Mouse (Mus musculus) spleen, adult 2 months (tissue): ENCODE results near the gene Fjx1. TPM values are rescaled to one million over a fixed set of nuclear protein-coding genes. Genes with fewer than 3 reads are reported as not detected.

Experiments used
- DNase-seq, 2 experiments: peaks; one replicate each; pipeline versions ENCODE4 v3.0.0 to v3.0.0-alpha.2; 2012 to 2021; ENCODE audit warnings: low spot score in 2 of 2, low read depth in 1 of 2
- H3K27ac ChIP-seq: fragments of 200-500 bp; 2 replicates; pipeline ENCODE4 v1.5.1; 2012; ENCODE audit warnings: low read length, inconsistent platforms; ENCODE audit not compliant: insufficient read depth
- H3K27me3 ChIP-seq: fragments of 200-500 bp; 2 replicates; pipeline ENCODE4 v1.6.1; 2012; ENCODE audit warnings: mild to moderate bottlenecking, moderate library complexity, low read length, inconsistent platforms; ENCODE audit not compliant: control insufficient read depth, insufficient read depth
- H3K36me3 ChIP-seq: fragments of 200-500 bp; 2 replicates; pipeline ENCODE4 v1.6.1; 2012; ENCODE audit warnings: mild to moderate bottlenecking, low read length, inconsistent platforms; ENCODE audit not compliant: control insufficient read depth, insufficient read depth
- H3K4me1 ChIP-seq: fragments of 200-500 bp; 2 replicates; pipeline ENCODE4 v1.6.1; 2011; ENCODE audit warnings: inconsistent platforms; ENCODE audit not compliant: control insufficient read depth, insufficient read depth, insufficient read length
- H3K4me3 ChIP-seq: fragments of 200-500 bp; 2 replicates; pipeline ENCODE4 v1.5.1; 2011; ENCODE audit warnings: mild to moderate bottlenecking, inconsistent platforms; ENCODE audit not compliant: insufficient read depth, insufficient read length; ENCODE audit errors: extremely low read depth
- CTCF ChIP-seq: fragments of 200-500 bp; IDR thresholded peaks from 2 replicates; pipeline ENCODE4 v1.5.1; 2011; ENCODE audit warnings: mild to moderate bottlenecking, inconsistent platforms; ENCODE audit not compliant: insufficient read depth, insufficient read length, insufficient replicate concordance; ENCODE audit errors: extremely low read depth
- POLR2A ChIP-seq: fragments of 200-500 bp; IDR thresholded peaks from 2 replicates; pipeline ENCODE4 v1.6.1; 2011; ENCODE audit warnings: low read depth, low read length, inconsistent platforms
- WGBS: fragments of 180-500 bp; shearing (Covaris S2); methylation state at CpG from one replicate; pipeline ENCODE4 v1.1.7; 2018; 5-methylcytosine and 5-hydroxymethylcytosine counted together
- polyA plus RNA-seq: library from polyadenylated mRNA; depleted of rRNA; stranded (reverse); fragments of >200 nt; gene quantifications from 2 replicates; pipeline ENCODE4 v1.2.3, GENCODE M21; 2012; rRNA removed

The Fjx1 gene
- polyA plus RNA-seq, 1 experiment = 0.98 TPM

- H3K36me3 ChIP-seq = no peaks in the 10 kb centered on the region
- no peak for DNase-seq
- H3K4me1 ChIP-seq = peaks cover 14% of the 10 kb centered on the region
- no peaks in the 10 kb centered on the region for H3K27me3 ChIP-seq
- no peak for TF ChIP-seq POLR2A
- TF ChIP-seq CTCF = no peak
- H3K4me3 ChIP-seq = no peak overlapping the region
- 93% methylated on average over 5 of the region's 5 CpGs for WGBS
- H3K27ac ChIP-seq = no peak overlapping the region
Measured at GRCm38 (mm10) chr2:102403982-102404381, 48.3 kb downstream of the Fjx1 start.

GRCm38 (mm10) chr2:102403306-102403705, 49.0 kb downstream of the Fjx1 start:
- 83% methylated on average over 4 of the region's 4 CpGs for WGBS
- H3K27ac ChIP-seq = no peak overlapping the region
- H3K27me3 ChIP-seq = no peaks in the 10 kb centered on the region
- no peak overlapping the region for H3K4me3 ChIP-seq
- DNase-seq = no peak
- no peaks in the 10 kb centered on the region for H3K36me3 ChIP-seq
- TF ChIP-seq POLR2A = no peak
- H3K4me1 ChIP-seq = peaks cover 14% of the 10 kb centered on the region

- DNase-seq = no peak
- Histone ChIP-seq H3K36me3 (no peaks in the 10 kb centered on the region), H3K27me3 (no peaks in the 10 kb centered on the region), H3K4me1 (peaks cover 16% of the 10 kb centered on the region), H3K27ac (peak overlapping the region; percentile 85), H3K4me3 (peak overlapping the region; percentile 69)
- 33% methylated on average over 6 of the region's 6 CpGs for WGBS
- no peak for TF ChIP-seq CTCF
- no peak for TF ChIP-seq POLR2A
Measured at GRCm38 (mm10) chr2:102401352-102401692, 51.0 kb downstream of the Fjx1 start.

DNA sequence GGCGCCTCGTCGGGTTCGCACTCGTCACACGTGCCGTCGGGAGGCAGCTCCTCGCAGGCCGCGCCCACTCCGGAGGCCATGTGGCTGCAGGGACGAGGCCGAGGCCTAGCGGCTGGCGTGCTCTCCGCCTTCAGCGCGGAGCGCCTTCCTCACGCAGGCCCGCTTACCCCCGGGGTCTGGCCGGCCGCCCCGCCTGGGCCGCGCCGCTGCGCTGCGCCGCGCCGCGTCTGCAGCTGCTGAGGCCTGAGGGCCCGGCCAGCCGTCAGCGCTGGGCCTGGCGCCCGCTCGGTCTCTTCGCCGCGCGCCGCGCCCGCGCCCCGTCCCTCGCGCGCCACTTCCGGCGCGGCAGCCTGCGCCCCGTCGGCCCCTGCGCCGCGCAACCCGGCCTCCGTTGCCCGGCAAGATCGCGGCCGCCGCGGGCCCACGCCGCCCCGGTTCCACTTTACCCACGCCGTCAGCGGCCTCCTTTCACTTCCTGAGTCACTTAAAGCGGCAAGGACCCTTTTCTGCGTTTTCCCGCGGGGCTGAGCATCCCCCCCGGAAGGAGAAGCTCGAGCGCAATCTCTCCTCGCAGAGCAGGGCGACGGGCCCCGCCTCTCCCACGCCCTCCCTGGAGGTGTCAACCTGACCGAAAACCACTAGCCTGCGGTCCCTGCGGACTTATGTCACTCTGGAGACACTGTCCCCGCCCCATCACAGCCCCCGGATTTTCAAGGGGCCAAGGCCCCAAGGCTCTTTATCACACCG, 51.5 kb downstream of the Fjx1 start:
- no peaks in the 10 kb centered on the region for H3K27me3 ChIP-seq
- peak; percentile 73 to 85 for DNase-seq
- H3K36me3 ChIP-seq = no peaks in the 10 kb centered on the region
- TF ChIP-seq CTCF (no peak), POLR2A (0 out of 2 replicates have a peak, but pooled peaks have one; percentile 3)
- H3K4me1 ChIP-seq = peaks cover 16% of the 10 kb centered on the region
- 2% methylated on average over 90 of the region's 94 CpGs for WGBS
- H3K4me3 ChIP-seq = peak overlapping the region; percentile 69
- peak overlapping the region; percentile 85 for H3K27ac ChIP-seq

DNA sequence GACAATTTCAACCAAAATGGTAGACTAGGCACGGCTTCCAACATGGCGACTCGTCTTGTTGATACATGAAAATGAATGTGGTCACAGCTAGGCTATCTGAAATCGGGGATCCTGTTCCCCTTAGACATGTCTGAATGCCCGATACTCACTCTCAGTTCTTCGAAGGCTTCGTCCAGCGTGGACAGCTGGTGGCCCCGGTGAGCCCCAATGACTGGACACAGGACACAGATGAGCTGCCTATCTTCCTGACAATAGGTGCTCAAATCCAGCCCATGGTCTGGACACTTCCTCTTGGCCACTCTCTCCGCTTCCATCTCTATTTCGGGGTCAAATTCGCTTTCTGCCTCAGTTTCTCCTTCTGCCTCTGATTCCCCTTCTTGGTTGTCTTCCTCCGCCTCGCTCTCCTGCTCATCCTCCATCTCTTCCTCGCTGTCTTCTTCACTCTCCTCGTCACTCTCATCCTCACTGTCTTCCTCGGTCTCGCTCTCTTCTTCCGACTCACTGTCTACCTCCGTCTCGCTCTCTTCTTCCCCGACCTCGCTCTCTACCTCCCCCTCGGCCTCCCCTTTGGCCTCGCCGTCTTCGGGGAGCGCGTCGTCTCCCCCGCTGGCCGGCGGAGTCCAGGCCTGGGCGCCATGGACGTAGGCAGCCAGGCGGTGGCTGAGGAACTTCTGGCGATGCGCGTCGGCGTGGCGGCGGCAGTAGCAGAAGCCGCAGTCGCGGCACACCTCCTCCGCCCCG, 52.3 kb downstream of the Fjx1 start:
- H3K4me3 ChIP-seq = peak overlapping the region; percentile 69
- H3K27ac ChIP-seq = peak overlapping the region; percentile 85
- H3K4me1 ChIP-seq = peaks cover 16% of the 10 kb centered on the region
- no peaks in the 10 kb centered on the region for H3K36me3 ChIP-seq
- H3K27me3 ChIP-seq = no peaks in the 10 kb centered on the region
- 42% methylated on average over 48 of the region's 48 CpGs for WGBS
- no peak for DNase-seq
- TF ChIP-seq CTCF (no peak), POLR2A (no peak)

Other genes starting within 250 kb of the Fjx1 start
- 12.9 and 15.4 TPM in 2 replicates for gene Trim44, start 44.7 kb downstream of the Fjx1 start, polyA plus RNA-seq
- 0.43 and 0.48 TPM in 2 replicates for gene Pamr1, start 97.5 kb upstream of the Fjx1 start, polyA plus RNA-seq
- 2.5 and 3.1 TPM in 2 replicates for gene Slc1a2, start 206.2 kb upstream of the Fjx1 start, polyA plus RNA-seq